Mouse (Mus musculus): ENCODE data around the gene Rnasek. TPM values are rescaled to one million over a fixed set of nuclear protein-coding genes. Genes with fewer than 3 reads are reported as not detected.

Rnasek gene
- polyA plus RNA-seq, 1 experiment from 2014 or later = 379 TPM

- peaks cover 23% of the 10 kb centered on the region for H3K27me3 ChIP-seq (ENCODE audit: control insufficient read depth, insufficient read depth, low read depth, low read length)
- no peak overlapping the region for H3K27ac ChIP-seq (ENCODE audit: low read length)
- H3K4me1 ChIP-seq (ENCODE audit: control insufficient read depth, insufficient read depth, low read length) = peaks cover 31% of the 10 kb centered on the region
- WGBS = 84% methylated on average over 9 of the region's 9 CpGs
- H3K4me2 ChIP-seq (ENCODE audit: low read length) = no peak overlapping the region
- H3K9me3 ChIP-seq (replicated peaks; ENCODE audit: control insufficient read depth, low read length, poor library complexity, severe bottlenecking) = no peaks in the 10 kb centered on the region
- no peak for ATAC-seq
- H3K36me3 ChIP-seq (ENCODE audit: control insufficient read depth, insufficient read depth, low read length) = no peaks in the 10 kb centered on the region
- H3K9ac ChIP-seq (ENCODE audit: low read depth, low read length) = no peak overlapping the region
- no peak overlapping the region for H3K4me3 ChIP-seq (ENCODE audit: low read depth, low read length)
These were observed 15.9 kb downstream of the Rnasek start for GRCm38 (mm10) chr11:70223724-70224123.

- WGBS = 11% methylated on average over 14 of the region's 14 CpGs
- Histone ChIP-seq H3K9ac (ENCODE audit: low read depth, low read length) (peak overlapping the region; percentile 69), H3K4me1 (ENCODE audit: control insufficient read depth, insufficient read depth, low read length) (peaks cover 35% of the 10 kb centered on the region), H3K27me3 (ENCODE audit: control insufficient read depth, insufficient read depth, low read depth, low read length) (peaks cover 4% of the 10 kb centered on the region), H3K27ac (ENCODE audit: low read length) (peak overlapping the region; percentile 83), H3K9me3 (replicated peaks; ENCODE audit: control insufficient read depth, low read length, poor library complexity, severe bottlenecking) (no peaks in the 10 kb centered on the region), H3K4me2 (ENCODE audit: low read length) (peak overlapping the region; percentile 88), H3K4me3 (ENCODE audit: low read depth, low read length) (peak overlapping the region; percentile 45), H3K36me3 (ENCODE audit: control insufficient read depth, insufficient read depth, low read length) (0 out of 2 replicates have a peak, but pooled peaks cover 2% of the 10 kb centered on the region)
- no peak for ATAC-seq
These were observed 17.8 kb downstream of the Rnasek start for GRCm38 (mm10) chr11:70221603-70222500.

DNA sequence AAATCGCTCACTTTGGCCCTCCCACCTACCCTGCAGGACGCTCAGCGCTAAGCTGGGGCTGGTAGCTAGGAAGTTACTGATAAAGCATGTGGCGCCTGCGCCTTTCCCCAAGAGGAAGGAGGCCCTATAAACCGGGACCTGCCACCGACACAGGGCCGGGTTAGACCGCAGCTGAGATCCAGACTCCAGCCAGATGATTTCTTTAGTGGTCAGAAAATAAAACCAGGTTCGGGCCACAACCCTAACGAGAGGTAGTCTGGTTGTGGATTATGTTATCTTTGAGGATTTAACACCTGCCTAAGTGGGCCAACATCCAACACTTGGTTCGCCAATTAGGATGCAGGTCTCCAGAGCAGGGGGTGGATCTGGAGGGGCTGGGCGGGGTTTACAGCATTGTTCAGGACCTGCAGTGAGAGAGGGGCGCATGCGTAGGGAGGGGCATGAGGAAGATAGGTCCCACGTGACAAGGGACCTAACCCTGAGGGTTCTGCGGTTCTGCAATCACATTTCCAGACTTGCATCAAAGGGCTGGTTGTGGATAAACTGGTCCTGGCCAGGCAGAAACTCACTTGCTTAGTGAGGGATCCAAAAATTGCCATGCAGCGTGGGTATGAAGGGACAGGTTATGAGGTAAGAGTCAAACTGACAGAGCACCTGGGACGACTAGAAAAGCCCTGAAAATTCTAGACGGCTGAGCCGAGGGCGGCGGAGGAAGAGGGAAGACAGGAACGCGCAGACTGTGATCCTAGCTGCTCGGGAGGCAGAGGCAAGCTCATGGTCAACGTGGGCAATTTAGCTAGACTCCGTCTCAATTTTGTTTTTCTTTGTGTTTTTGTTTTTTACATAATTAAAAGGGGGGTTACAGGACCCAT is 18.7 kb downstream of the Rnasek start, which contains the start of gene Slc16a13:
Gene Slc16a13 (minus strand): TSS at position 334 of the 872 bp plus-strand sequence.
- Histone ChIP-seq H3K27ac (ENCODE audit: low read length) (peak within 1 kb of the TSS; percentile 83), H3K4me3 (ENCODE audit: low read depth, low read length) (peak within 1 kb of the TSS; percentile 45), H3K27me3 (ENCODE audit: control insufficient read depth, insufficient read depth, low read depth, low read length) (peaks cover 11% of the 10 kb centered on the region), H3K9ac (ENCODE audit: low read depth, low read length) (peak within 1 kb of the TSS; percentile 77), H3K4me1 (ENCODE audit: control insufficient read depth, insufficient read depth, low read length) (peaks cover 27% of the 10 kb centered on the region), H3K36me3 (ENCODE audit: control insufficient read depth, insufficient read depth, low read length) (0 out of 2 replicates have a peak, but pooled peaks cover 2% of the 10 kb centered on the region), H3K4me2 (ENCODE audit: low read length) (peak within 1 kb of the TSS; percentile 88), H3K9me3 (replicated peaks; ENCODE audit: control insufficient read depth, low read length, poor library complexity, severe bottlenecking) (no peaks in the 10 kb centered on the region)
- WGBS = under 1% methylated on average over 28 of the region's 28 CpGs
- peak; percentile 95 for ATAC-seq

DNA sequence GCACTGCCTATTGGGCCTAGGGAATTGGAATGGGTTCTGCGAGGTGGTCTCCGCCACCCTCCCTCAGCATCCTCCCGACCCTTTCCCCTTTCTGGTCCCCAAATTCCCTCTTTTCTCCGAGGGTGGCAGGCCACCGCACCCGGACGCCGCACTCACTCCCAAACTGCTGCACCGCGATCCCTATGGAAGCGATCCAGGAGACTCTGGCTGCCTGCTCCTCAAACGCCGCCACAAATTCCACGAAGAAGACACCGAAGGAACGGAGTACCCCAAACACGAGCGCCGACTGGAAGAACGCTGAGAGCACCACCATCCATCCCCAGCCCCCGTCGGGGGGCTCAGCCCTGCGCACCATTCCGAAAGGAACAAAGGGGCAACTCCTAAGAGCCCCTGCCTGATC is 19.3 kb downstream of the Rnasek start:
- 0 out of 2 replicates have a peak, but pooled peaks cover 2% of the 10 kb centered on the region for H3K36me3 ChIP-seq (ENCODE audit: control insufficient read depth, insufficient read depth, low read length)
- under 1% methylated on average over 24 of the region's 24 CpGs for WGBS
- peaks cover 27% of the 10 kb centered on the region for H3K4me1 ChIP-seq (ENCODE audit: control insufficient read depth, insufficient read depth, low read length)
- no peaks in the 10 kb centered on the region for H3K9me3 ChIP-seq (replicated peaks; ENCODE audit: control insufficient read depth, low read length, poor library complexity, severe bottlenecking)
- peak overlapping the region; percentile 77 for H3K9ac ChIP-seq (ENCODE audit: low read depth, low read length)
- H3K4me3 ChIP-seq (ENCODE audit: low read depth, low read length) = peak overlapping the region; percentile 45
- peak overlapping the region; percentile 88 for H3K4me2 ChIP-seq (ENCODE audit: low read length)
- peaks cover 18% of the 10 kb centered on the region for H3K27me3 ChIP-seq (ENCODE audit: control insufficient read depth, insufficient read depth, low read depth, low read length)
- no peak for ATAC-seq
- peak overlapping the region; percentile 83 for H3K27ac ChIP-seq (ENCODE audit: low read length)

GRCm38 (mm10) chr11:70219873-70220272 is 19.8 kb downstream of the Rnasek start:
- H3K9me3 ChIP-seq (replicated peaks; ENCODE audit: control insufficient read depth, low read length, poor library complexity, severe bottlenecking) = no peaks in the 10 kb centered on the region
- peak overlapping the region; percentile 83 for H3K27ac ChIP-seq (ENCODE audit: low read length)
- WGBS = 49% methylated on average over 7 of the region's 7 CpGs
- H3K4me2 ChIP-seq (ENCODE audit: low read length) = peak overlapping the region; percentile 88
- peaks cover 31% of the 10 kb centered on the region for H3K4me1 ChIP-seq (ENCODE audit: control insufficient read depth, insufficient read depth, low read length)
- peaks cover 22% of the 10 kb centered on the region for H3K27me3 ChIP-seq (ENCODE audit: control insufficient read depth, insufficient read depth, low read depth, low read length)
- ATAC-seq = no peak
- H3K36me3 ChIP-seq (ENCODE audit: control insufficient read depth, insufficient read depth, low read length) = 0 out of 2 replicates have a peak, but pooled peaks cover 2% of the 10 kb centered on the region
- peak overlapping the region; percentile 77 for H3K9ac ChIP-seq (ENCODE audit: low read depth, low read length)
- H3K4me3 ChIP-seq (ENCODE audit: low read depth, low read length) = peak overlapping the region; percentile 45

DNA sequence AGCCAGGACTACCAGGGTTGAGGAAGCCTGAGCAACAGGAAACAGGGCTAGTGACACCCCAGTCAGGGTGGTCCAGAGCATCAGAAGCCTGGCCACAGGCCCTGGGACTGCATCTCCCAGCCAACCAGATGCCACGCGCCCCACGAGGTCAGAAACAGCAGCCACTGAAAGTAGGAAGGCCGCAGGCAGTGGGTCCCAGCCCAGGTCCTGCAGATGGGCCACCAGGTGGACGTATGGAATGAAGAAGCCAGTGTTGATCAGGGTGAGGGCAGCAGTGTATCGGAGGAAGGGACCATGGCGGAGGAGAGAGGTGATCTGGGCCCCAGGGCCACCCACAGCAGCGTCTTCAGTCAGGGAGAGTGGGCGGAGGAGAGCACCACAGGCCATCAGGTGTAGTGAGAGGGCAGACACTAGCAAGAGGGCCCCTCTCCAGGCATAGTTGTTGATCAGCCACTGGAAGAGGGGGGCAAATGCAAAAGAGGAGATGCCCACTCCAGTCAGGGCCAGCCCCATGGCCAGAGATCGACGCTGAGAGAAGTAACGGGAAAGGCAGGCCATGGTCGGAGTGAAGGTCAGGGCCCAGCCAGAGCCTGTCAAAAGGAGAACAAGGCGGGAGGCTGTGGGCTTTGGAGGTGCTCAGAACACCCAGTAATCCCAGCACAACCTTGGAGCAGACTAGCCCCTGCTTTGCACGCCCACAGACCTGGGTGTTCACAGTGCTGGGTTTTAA is 20.7 kb downstream of the Rnasek start:
- Histone ChIP-seq H3K27me3 (ENCODE audit: control insufficient read depth, insufficient read depth, low read depth, low read length) (peaks cover 25% of the 10 kb centered on the region), H3K36me3 (ENCODE audit: control insufficient read depth, insufficient read depth, low read length) (0 out of 2 replicates have a peak, but pooled peaks cover 2% of the 10 kb centered on the region), H3K9me3 (replicated peaks; ENCODE audit: control insufficient read depth, low read length, poor library complexity, severe bottlenecking) (no peaks in the 10 kb centered on the region), H3K4me3 (ENCODE audit: low read depth, low read length) (peak overlapping the region; percentile 45; the same call in 1 of the 2 replicates), H3K4me2 (ENCODE audit: low read length) (peak overlapping the region; percentile 88), H3K27ac (ENCODE audit: low read length) (no peak overlapping the region), H3K9ac (ENCODE audit: low read depth, low read length) (no peak overlapping the region), H3K4me1 (ENCODE audit: control insufficient read depth, insufficient read depth, low read length) (peaks cover 40% of the 10 kb centered on the region)
- 90% methylated on average over 15 of the region's 15 CpGs for WGBS
- no peak for ATAC-seq

DNA sequence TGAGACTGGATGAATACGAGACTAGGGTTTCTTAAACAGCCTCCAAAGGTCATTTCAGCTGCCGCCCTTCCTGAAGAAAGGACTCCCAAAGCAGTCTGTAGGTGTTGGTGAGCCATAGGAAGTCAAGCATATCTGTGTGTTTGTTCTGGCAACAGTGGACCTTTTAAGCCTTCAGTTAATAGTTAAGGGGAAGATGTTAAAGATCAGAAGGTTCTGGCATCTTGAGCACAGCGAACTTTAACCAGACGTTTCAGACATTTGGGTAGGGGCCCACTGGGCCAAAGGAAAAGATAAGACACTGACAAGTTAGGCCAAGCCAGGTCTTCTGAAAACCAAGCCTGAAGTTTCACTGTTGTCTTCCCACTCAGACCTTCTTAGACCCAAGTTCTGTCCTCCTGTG is 21.6 kb downstream of the Rnasek start:
- Histone ChIP-seq H3K4me2 (ENCODE audit: low read length) (no peak overlapping the region), H3K4me3 (ENCODE audit: low read depth, low read length) (no peak overlapping the region), H3K9ac (ENCODE audit: low read depth, low read length) (no peak overlapping the region), H3K27me3 (ENCODE audit: control insufficient read depth, insufficient read depth, low read depth, low read length) (peaks cover 25% of the 10 kb centered on the region), H3K9me3 (replicated peaks; ENCODE audit: control insufficient read depth, low read length, poor library complexity, severe bottlenecking) (no peaks in the 10 kb centered on the region), H3K27ac (ENCODE audit: low read length) (no peak overlapping the region), H3K36me3 (ENCODE audit: control insufficient read depth, insufficient read depth, low read length) (0 out of 2 replicates have a peak, but pooled peaks cover 2% of the 10 kb centered on the region), H3K4me1 (ENCODE audit: control insufficient read depth, insufficient read depth, low read length) (peaks cover 45% of the 10 kb centered on the region)
- 93% methylated on average over 4 of the region's 4 CpGs for WGBS
- no peak for ATAC-seq

DNA sequence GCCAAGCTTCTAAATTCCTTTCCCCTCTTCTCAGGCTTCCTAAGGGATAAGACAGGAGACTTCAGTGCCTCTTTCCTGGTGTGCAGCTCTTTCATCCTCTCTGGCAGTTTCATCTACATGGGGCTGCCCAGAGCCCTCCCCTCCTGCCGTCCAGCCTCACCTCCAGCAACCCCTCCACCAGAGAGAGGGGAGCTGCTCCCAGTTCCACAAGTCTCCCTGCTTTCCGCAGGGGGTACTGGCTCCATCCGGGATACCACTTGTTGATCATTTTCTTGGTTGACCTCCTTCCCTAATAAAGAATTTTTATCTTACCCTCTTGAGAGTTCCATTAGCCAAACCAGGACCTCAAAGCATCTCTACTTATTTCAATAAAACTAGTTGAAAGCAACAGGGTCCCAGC is 23.5 kb downstream of the Rnasek start:
- Histone ChIP-seq H3K27ac (ENCODE audit: low read length) (no peak overlapping the region), H3K9me3 (replicated peaks; ENCODE audit: control insufficient read depth, low read length, poor library complexity, severe bottlenecking) (no peaks in the 10 kb centered on the region), H3K4me3 (ENCODE audit: low read depth, low read length) (no peak overlapping the region), H3K36me3 (ENCODE audit: control insufficient read depth, insufficient read depth, low read length) (0 out of 2 replicates have a peak, but pooled peaks cover 2% of the 10 kb centered on the region), H3K4me2 (ENCODE audit: low read length) (no peak overlapping the region), H3K9ac (ENCODE audit: low read depth, low read length) (no peak overlapping the region), H3K4me1 (ENCODE audit: control insufficient read depth, insufficient read depth, low read length) (peaks cover 35% of the 10 kb centered on the region), H3K27me3 (ENCODE audit: control insufficient read depth, insufficient read depth, low read depth, low read length) (peaks cover 32% of the 10 kb centered on the region)
- ATAC-seq = no peak
- WGBS = 43% methylated on average over 3 of the region's 3 CpGs
